Mouse (Mus musculus) forebrain, embryonic 16.5 days (tissue): ENCODE measurements around the gene Tet1. TPM values are rescaled to one million over a fixed set of nuclear protein-coding genes. Genes with fewer than 3 reads are reported as not detected.
A peak's percentile ranks its signal among the peaks of the same experiment; 100 is the strongest.
"Not testable (repeated sequence)": the region's sequence is repeated elsewhere in the genome, so short reads cannot be mapped to it uniquely, and the experiment has no call there.

Experiments
- ATAC-seq: fragments of 200-750 bp; cut with Nextera tagmentation; 2 replicates; pipeline ENCODE4 v1.8.0; 2017; ENCODE audit warnings: mild to moderate bottlenecking, moderate library complexity
- H3K27ac ChIP-seq: fragments of 300-500 bp; sonication (generic); 2 replicates; pipeline ENCODE4 v1.5.1; 2014; ENCODE audit warnings: low read length, control low read depth
- H3K27me3 ChIP-seq: fragments of 300-500 bp; sonication (generic); replicated peaks from 2 replicates; pipeline ENCODE4 v1.6.1; 2014; ENCODE audit warnings: low read length; ENCODE audit not compliant: control insufficient read depth, insufficient read depth
- H3K36me3 ChIP-seq: fragments of 300-500 bp; sonication (generic); 2 replicates; pipeline ENCODE4 v1.6.1; 2014; ENCODE audit not compliant: control insufficient read depth, insufficient read depth
- H3K4me1 ChIP-seq: fragments of 300-500 bp; sonication (generic); replicated peaks from 2 replicates; pipeline ENCODE4 v1.6.1; 2014; ENCODE audit warnings: low read length; ENCODE audit not compliant: control insufficient read depth, insufficient read depth
- H3K4me2 ChIP-seq: fragments of 300-500 bp; sonication (generic); 2 replicates; pipeline ENCODE4 v1.6.1; 2014; ENCODE audit warnings: mild to moderate bottlenecking, low read length, control low read depth
- H3K4me3 ChIP-seq: fragments of 300-500 bp; sonication (generic); replicated peaks from 2 replicates; pipeline ENCODE4 v1.5.1; 2014; ENCODE audit warnings: mild to moderate bottlenecking, low read length, control low read depth
- H3K9ac ChIP-seq: fragments of 300-500 bp; sonication (generic); replicated peaks from 2 replicates; pipeline ENCODE4 v1.6.1; 2014; ENCODE audit warnings: low read depth, low read length, control low read depth
- H3K9me3 ChIP-seq: fragments of 300-500 bp; sonication (generic); 2 replicates; pipeline ENCODE4 v1.6.1; 2016; ENCODE audit warnings: low read length; ENCODE audit not compliant: control insufficient read depth
- WGBS: fragments of 180-500 bp; shearing (Covaris S2); extraction: QIAGEN DNeasy Blood & Tissue Kit; methylation state at CpG from one replicate; pipeline ENCODE4 v1.1.7; 2014; 5-methylcytosine and 5-hydroxymethylcytosine counted together
- polyA plus RNA-seq: library from polyadenylated mRNA; unstranded; fragments of >200 nt; fragmentation: Nextera tagmentation; extraction: Ambion mirVana; gene quantifications from 2 replicates; pipeline ENCODE4 v1.2.1, GENCODE M21; 2015

Tet1 gene
- polyA plus RNA-seq, 1 experiment from 2014 or later: 41.5 TPM

DNA sequence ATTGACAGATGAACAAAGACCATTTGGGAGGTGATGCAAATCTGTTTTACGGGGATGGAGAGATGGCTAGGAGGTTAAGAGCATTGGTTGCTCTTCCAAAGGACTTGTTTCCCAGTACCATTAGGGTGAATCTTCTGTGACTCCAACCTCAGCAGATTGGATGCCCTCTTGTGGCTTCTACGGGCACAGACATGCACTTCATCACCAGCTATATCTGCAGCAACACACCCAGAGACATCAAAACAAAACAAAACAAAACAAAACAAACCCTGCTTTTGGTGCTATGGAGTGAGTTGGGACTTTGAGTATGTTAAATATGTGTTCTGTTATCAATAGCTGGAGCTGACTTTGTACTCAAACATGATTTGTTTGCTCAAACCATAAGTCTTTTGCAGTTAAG, 104.7 kb downstream of the Tet1 start:
- no peak for ATAC-seq
- 86% methylated on average over 2 of the region's 2 CpGs for WGBS
- H3K27me3 ChIP-seq: no peaks in the 10 kb centered on the region

GRCm38 (mm10) chr10:62803296-62803695, 105.5 kb downstream of the Tet1 start:
- no peaks in the 10 kb centered on the region for H3K36me3 ChIP-seq
- no peaks in the 10 kb centered on the region for H3K9me3 ChIP-seq
- WGBS: 99% methylated on average over 2 of the region's 2 CpGs
- H3K4me3 ChIP-seq: no peak overlapping the region
- H3K4me2 ChIP-seq: no peak overlapping the region
- no peaks in the 10 kb centered on the region for H3K4me1 ChIP-seq
- no peak overlapping the region for H3K27ac ChIP-seq
- no peak for ATAC-seq
- no peak overlapping the region for H3K9ac ChIP-seq
- no peaks in the 10 kb centered on the region for H3K27me3 ChIP-seq

More for the DNA sequence above, 104.7 kb downstream of the Tet1 start:
- Histone ChIP-seq H3K4me2 (no peak overlapping the region), H3K9ac (no peak overlapping the region), H3K36me3 (no peaks in the 10 kb centered on the region), H3K27ac (no peak overlapping the region), H3K4me3 (no peak overlapping the region), H3K4me1 (no peaks in the 10 kb centered on the region), H3K9me3 (no peaks in the 10 kb centered on the region)

DNA sequence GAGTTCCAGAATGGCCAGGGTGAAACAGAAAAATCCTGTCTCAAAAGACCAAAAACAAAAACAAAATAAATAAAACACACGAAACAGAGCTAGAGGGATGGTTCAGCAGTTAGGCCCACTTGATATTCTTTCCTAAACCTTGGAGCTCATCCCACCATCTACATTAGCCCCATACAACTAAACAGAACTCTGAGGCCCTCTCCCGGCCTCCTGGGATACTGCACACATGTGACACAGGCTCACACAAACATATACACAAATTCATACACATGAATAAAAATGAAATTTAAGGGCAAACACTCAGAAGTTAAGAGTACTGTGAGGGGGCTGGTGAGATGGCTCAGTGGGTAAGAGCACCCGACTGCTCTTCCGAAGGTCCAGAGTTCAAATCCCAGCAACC, 114.6 kb downstream of the Tet1 start:
- Histone ChIP-seq H3K4me3 (no peak overlapping the region), H3K4me2 (no peak overlapping the region), H3K36me3 (peaks cover 9% of the 10 kb centered on the region; the same call in 1 of the 2 replicates), H3K9me3 (no peaks in the 10 kb centered on the region), H3K9ac (no peak overlapping the region), H3K27ac (no peak overlapping the region), H3K4me1 (peaks cover 22% of the 10 kb centered on the region), H3K27me3 (no peaks in the 10 kb centered on the region)
- ATAC-seq: no peak
- WGBS: 97% methylated on average over 4 of the region's 4 CpGs

GRCm38 (mm10) chr10:62793091-62793453, 115.7 kb downstream of the Tet1 start:
- H3K4me3 ChIP-seq: peak overlapping the region; percentile 94
- H3K4me1 ChIP-seq: peaks cover 25% of the 10 kb centered on the region
- WGBS: 47% methylated on average over 2 of the region's 2 CpGs
- peak overlapping the region; percentile 98; the same call in 1 of the 2 replicates for H3K9ac ChIP-seq
- peak overlapping the region; percentile 47 for H3K4me2 ChIP-seq
- H3K27me3 ChIP-seq: no peaks in the 10 kb centered on the region
- ATAC-seq: no peak
- peak overlapping the region; percentile 92 for H3K27ac ChIP-seq
- H3K9me3 ChIP-seq: no peaks in the 10 kb centered on the region
- H3K36me3 ChIP-seq: peaks cover 17% of the 10 kb centered on the region; the same call in 1 of the 2 replicates

- WGBS: 5% methylated on average over 46 of the region's 55 CpGs
- Histone ChIP-seq H3K9me3 (no peaks in the 10 kb centered on the region), H3K4me3 (peak within 1 kb of the TSS; percentile 94), H3K36me3 (peaks cover 23% of the 10 kb centered on the region; the same call in 1 of the 2 replicates), H3K9ac (peak within 1 kb of the TSS; percentile 98), H3K4me2 (peak within 1 kb of the TSS; percentile 84), H3K27ac (peak within 1 kb of the TSS; percentile 92), H3K27me3 (no peaks in the 10 kb centered on the region), H3K4me1 (peaks cover 25% of the 10 kb centered on the region)
- peak; percentile 99 for ATAC-seq
These were observed 116.4 kb downstream of the Tet1 start, which contains the start of gene Ccar1 for GRCm38 (mm10) chr10:62792177-62793090. TSS of gene Ccar1 (minus strand) at chr10:62792286.

DNA sequence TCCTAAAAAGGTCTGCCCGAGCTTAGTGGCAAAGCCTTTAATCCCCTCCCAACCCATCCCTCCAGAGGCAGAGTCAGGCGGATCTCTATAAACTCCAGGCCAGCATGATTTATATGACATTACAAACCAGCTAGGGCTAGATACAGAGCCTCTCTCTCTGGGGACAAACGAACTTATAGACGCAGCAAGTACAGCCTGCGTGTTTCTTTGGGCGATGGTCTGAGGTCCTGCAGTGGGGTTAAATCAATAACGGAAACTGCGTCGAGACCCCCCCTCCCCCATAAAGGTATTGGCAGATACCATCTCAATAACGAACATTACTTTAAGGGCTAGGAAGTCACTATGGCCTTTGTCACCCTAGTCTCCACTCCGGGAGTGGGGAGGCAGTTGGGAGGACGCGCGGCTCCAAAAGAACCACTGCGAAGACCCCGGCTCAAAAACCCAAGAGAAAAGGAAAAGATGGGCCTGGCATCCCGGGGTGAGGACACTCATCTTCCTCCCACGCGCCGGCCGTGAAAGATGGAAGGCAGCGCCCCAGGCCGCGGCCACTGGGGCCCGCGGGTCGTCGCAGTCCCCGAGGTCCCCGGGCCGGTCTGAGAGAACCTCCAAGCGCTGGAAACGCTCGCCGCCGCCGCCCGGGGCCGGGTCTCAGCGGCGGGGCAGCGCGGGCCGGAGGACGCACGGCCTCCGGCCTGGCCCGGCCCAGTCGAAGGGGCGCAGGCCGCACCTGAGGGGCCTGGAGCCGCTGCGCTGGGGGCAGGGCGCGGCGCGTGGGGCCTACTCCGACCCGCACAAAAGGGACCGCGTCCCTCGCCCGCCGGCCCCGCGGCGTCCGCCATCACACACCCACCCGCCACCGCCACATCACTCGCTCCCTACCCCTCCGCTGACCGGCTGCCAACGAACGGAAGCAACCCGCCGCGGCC, 117.3 kb downstream of the Tet1 start:
- ATAC-seq: peak; percentile 80
- H3K4me2 ChIP-seq: peak overlapping the region; percentile 84
- WGBS: under 1% methylated on average over 72 of the region's 78 CpGs

DNA sequence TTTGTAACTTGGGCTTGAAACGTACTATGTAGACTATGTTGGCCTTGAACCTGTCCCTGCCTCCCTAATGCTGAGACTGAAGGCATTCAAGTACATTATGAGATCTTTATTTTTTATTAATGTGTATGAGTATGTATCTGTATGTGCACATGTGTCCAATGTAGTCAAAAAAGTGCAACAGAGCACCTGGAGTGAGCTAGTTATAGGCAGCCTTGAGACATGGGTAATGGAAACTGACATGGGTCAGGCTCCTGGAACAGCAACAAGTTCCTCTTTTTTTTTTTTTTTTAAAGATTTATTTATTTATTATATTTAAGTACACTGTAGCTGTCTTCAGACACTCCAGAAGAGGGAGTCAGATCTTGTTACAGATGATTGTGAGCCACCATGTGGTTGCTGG, 127.0 kb downstream of the Tet1 start:
- not testable (repeated sequence) for H3K4me3 ChIP-seq, H3K27ac ChIP-seq, H3K27me3 ChIP-seq, H3K4me2 ChIP-seq, ATAC-seq, H3K9me3 ChIP-seq, H3K4me1 ChIP-seq, H3K9ac ChIP-seq
- 96% methylated on average over 1 of the region's 1 CpGs for WGBS
- H3K36me3 ChIP-seq: peaks cover 61% of the 10 kb centered on the region

More for the DNA sequence above, 117.3 kb downstream of the Tet1 start:
- Histone ChIP-seq H3K9ac (peak overlapping the region; percentile 98), H3K36me3 (peaks cover 29% of the 10 kb centered on the region), H3K27me3 (no peaks in the 10 kb centered on the region), H3K4me3 (peak overlapping the region; percentile 94), H3K9me3 (no peaks in the 10 kb centered on the region), H3K27ac (peak overlapping the region; percentile 92), H3K4me1 (peaks cover 25% of the 10 kb centered on the region)
